Mouse (Mus musculus) CH12.LX (cell line): ENCODE results near the gene Ms4a6b.

Source experiments
- CHD1 ChIP-seq: IDR thresholded peaks from 2 replicates; pipeline ENCODE4 v1.6.1; 2012; ENCODE audit warnings: low read depth, low read length, improper control_type of control experiment, inconsistent platforms
- CTCF ChIP-seq, 2 experiments: IDR thresholded peaks in 1 of 2; conservative IDR thresholded peaks in 1 of 2; 2 replicates each; pipeline ENCODE4 v1.5.1; 2011 to 2012; ENCODE audit warnings: low read depth in 2 of 2, low read length in 2 of 2, improper control_type of control experiment in 1 of 2, inconsistent platforms in 1 of 2, mild to moderate bottlenecking in 1 of 2, moderate library complexity in 1 of 2
- EP300 ChIP-seq: IDR thresholded peaks from 2 replicates; pipeline ENCODE4 v1.6.1; 2011; ENCODE audit warnings: low read length, improper control_type of control experiment
- HCFC1 ChIP-seq: IDR thresholded peaks from 2 replicates; pipeline ENCODE4 v1.6.1; 2012; ENCODE audit warnings: low read depth, mild to moderate bottlenecking, inconsistent platforms, low read length, improper control_type of control experiment
- JUND ChIP-seq: conservative IDR thresholded peaks from 2 replicates; pipeline ENCODE4 v1.6.1; 2011; ENCODE audit warnings: low read depth, low read length, improper control_type of control experiment
- MAFK ChIP-seq: IDR thresholded peaks from 2 replicates; pipeline ENCODE4 v1.6.1; 2011; ENCODE audit warnings: low read length, improper control_type of control experiment; ENCODE audit not compliant: insufficient replicate concordance
- MAX ChIP-seq: IDR thresholded peaks from 2 replicates; pipeline ENCODE4 v1.6.1; 2011; ENCODE audit warnings: low read length, improper control_type of control experiment
- MYC ChIP-seq: IDR thresholded peaks from 2 replicates; pipeline ENCODE4 v1.6.1; 2011; ENCODE audit warnings: low read depth, mild to moderate bottlenecking, improper control_type of control experiment, low read length
- NRF1 ChIP-seq: IDR thresholded peaks from 2 replicates; pipeline ENCODE4 v1.6.1; 2014; ENCODE audit warnings: low read depth, mild to moderate bottlenecking, inconsistent platforms, low read length, improper control_type of control experiment, moderate library complexity
- POLR2A ChIP-seq: IDR thresholded peaks from 2 replicates; pipeline ENCODE4 v1.6.1; 2011; ENCODE audit warnings: low read depth, mild to moderate bottlenecking, improper control_type of control experiment, low read length
- ZKSCAN1 ChIP-seq: IDR thresholded peaks from 2 replicates; pipeline ENCODE4 v1.6.1; 2012; ENCODE audit warnings: low read depth, inconsistent platforms, low read length, improper control_type of control experiment, borderline replicate concordance

DNA sequence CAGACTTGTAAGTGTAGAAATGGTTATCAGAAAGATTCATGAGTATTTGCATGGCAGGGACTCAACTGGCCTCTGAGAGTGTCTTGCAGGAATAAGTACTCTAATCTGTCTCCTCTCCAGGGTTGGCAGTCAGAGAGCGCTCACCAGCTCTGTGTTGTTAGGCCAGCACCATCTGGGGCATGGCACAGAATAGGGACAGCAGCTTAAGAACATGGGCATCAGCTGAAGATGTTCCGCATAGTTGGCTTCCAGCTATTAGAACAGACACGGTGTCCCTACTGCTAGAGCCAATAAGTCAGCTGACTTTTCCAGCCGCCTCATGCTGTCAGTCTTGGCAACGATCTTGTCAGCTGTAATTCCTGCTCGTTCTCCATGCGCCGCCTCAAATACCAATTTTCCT is 58.7 kb downstream of the Ms4a6b start:
- no peak for TF ChIP-seq MAX
- no peak for TF ChIP-seq MAFK
- TF ChIP-seq ZKSCAN1: no peak
- no peak for TF ChIP-seq CTCF (conservative IDR thresholded peaks at IDR 0.05 in 1 of 2, IDR thresholded peaks at IDR 0.05 in 1 of 2; ENCODE audit: low read depth in 2 of 2, low read length in 2 of 2)
- TF ChIP-seq MYC: no peak
- no peak for TF ChIP-seq POLR2A
- no peak for TF ChIP-seq CHD1
- no peak for TF ChIP-seq JUND
- no peak for TF ChIP-seq HCFC1
- TF ChIP-seq NRF1: no peak
- no peak for TF ChIP-seq EP300
